Mouse (Mus musculus): Measurements from ENCODE around the gene Pard3b. TPM values are rescaled to one million over a fixed set of nuclear protein-coding genes. Genes with fewer than 3 reads are reported as not detected.

Gene Pard3b
- polyA plus RNA-seq (2015; fragmentation: Nextera tagmentation; extraction: Ambion mirVana): 20.6 and 21.4 TPM in 2 replicates

GRCm38 (mm10) chr1:61638347-61639111 lies at the start of gene Pard3b:
Pard3b (plus strand) TSS chr1:61638824.
- ATAC-seq (replicated peaks; ENCODE audit: low FRiP score, low read depth): peak; percentile 90
- Histone ChIP-seq H3K4me1 (replicated peaks; ENCODE audit: insufficient read depth, low read length) (peaks cover 7% of the 10 kb centered on the region; the same call in 1 of the 2 replicates), H3K4me2 (ENCODE audit: low read length) (peak within 1 kb of the TSS; percentile 94), H3K9me3 (replicated peaks; ENCODE audit: low read length) (no peaks in the 10 kb centered on the region), H3K36me3 (ENCODE audit: insufficient read depth, low read length) (no peaks in the 10 kb centered on the region), H3K4me3 (replicated peaks; ENCODE audit: low read depth, low read length) (peak within 1 kb of the TSS; percentile 95), H3K27me3 (ENCODE audit: insufficient read depth, low read length) (no peaks in the 10 kb centered on the region), H3K27ac (peak within 1 kb of the TSS; percentile 81), H3K9ac (ENCODE audit: low read depth, low read length) (peak within 1 kb of the TSS; percentile 93)
- no peak for TF ChIP-seq CTCF (IDR thresholded peaks at IDR 0.05; ENCODE audit: low read depth)
- peak; percentile 85 for DNase-seq (ENCODE audit: low spot score)
- under 1% methylated on average over 60 of the region's 60 CpGs for WGBS

GRCm38 (mm10) chr1:61616176-61616575 lies 22.4 kb upstream of the Pard3b start:
- Histone ChIP-seq H3K9ac (ENCODE audit: low read depth, low read length) (no peak overlapping the region), H3K4me1 (replicated peaks; ENCODE audit: insufficient read depth, low read length) (no peaks in the 10 kb centered on the region), H3K27ac (no peak overlapping the region), H3K4me3 (replicated peaks; ENCODE audit: low read depth, low read length) (no peak overlapping the region), H3K4me2 (ENCODE audit: low read length) (no peak overlapping the region), H3K36me3 (ENCODE audit: insufficient read depth, low read length) (no peaks in the 10 kb centered on the region), H3K9me3 (replicated peaks; ENCODE audit: low read length) (no peaks in the 10 kb centered on the region), H3K27me3 (ENCODE audit: insufficient read depth, low read length) (no peaks in the 10 kb centered on the region)
- TF ChIP-seq CTCF (IDR thresholded peaks at IDR 0.05; ENCODE audit: low read depth): no peak
- ATAC-seq (replicated peaks; ENCODE audit: low FRiP score, low read depth) (no peak), DNase-seq (ENCODE audit: low spot score) (no peak)

DNA sequence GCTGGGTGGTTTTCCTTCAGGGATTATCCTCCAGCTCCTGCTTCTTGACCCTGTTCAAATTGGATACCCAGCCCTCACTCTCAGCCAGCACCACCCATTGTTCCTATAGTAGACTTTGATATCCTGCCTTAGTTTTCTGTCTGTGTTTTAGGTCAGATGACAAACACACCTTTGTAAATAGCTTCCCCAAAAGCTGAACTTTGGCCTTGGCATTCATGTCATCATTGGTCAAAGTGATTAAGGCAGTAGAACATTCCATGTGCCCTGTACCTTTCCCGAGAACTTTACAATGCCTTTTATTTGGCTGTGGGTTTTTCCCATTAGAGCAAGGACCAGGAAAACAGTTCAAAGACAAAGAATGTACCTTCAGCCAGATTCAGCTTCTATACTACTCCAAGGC lies 18.0 kb upstream of the Pard3b start:
- Histone ChIP-seq H3K9ac (ENCODE audit: low read depth, low read length) (no peak overlapping the region), H3K4me1 (replicated peaks; ENCODE audit: insufficient read depth, low read length) (no peaks in the 10 kb centered on the region)
- no peak for ATAC-seq (replicated peaks; ENCODE audit: low FRiP score, low read depth)

GRCm38 (mm10) chr1:61629857-61630256 lies 8.8 kb upstream of the Pard3b start:
- ATAC-seq (replicated peaks; ENCODE audit: low FRiP score, low read depth): no peak
- DNase-seq (ENCODE audit: low spot score): no peak
- no peak overlapping the region for H3K4me2 ChIP-seq (ENCODE audit: low read length)

More for the DNA sequence above, 18.0 kb upstream of the Pard3b start:
- TF ChIP-seq CTCF (IDR thresholded peaks at IDR 0.05; ENCODE audit: low read depth): no peak
- DNase-seq (ENCODE audit: low spot score): no peak
- no peaks in the 10 kb centered on the region for H3K27me3 ChIP-seq (ENCODE audit: insufficient read depth, low read length)
- no peaks in the 10 kb centered on the region for H3K9me3 ChIP-seq (replicated peaks; ENCODE audit: low read length)
- H3K36me3 ChIP-seq (ENCODE audit: insufficient read depth, low read length): no peaks in the 10 kb centered on the region
- WGBS: 83% methylated on average over 1 of the region's 1 CpGs
- H3K4me2 ChIP-seq (ENCODE audit: low read length): no peak overlapping the region
- H3K4me3 ChIP-seq (replicated peaks; ENCODE audit: low read depth, low read length): no peak overlapping the region
- H3K27ac ChIP-seq: no peak overlapping the region

DNA sequence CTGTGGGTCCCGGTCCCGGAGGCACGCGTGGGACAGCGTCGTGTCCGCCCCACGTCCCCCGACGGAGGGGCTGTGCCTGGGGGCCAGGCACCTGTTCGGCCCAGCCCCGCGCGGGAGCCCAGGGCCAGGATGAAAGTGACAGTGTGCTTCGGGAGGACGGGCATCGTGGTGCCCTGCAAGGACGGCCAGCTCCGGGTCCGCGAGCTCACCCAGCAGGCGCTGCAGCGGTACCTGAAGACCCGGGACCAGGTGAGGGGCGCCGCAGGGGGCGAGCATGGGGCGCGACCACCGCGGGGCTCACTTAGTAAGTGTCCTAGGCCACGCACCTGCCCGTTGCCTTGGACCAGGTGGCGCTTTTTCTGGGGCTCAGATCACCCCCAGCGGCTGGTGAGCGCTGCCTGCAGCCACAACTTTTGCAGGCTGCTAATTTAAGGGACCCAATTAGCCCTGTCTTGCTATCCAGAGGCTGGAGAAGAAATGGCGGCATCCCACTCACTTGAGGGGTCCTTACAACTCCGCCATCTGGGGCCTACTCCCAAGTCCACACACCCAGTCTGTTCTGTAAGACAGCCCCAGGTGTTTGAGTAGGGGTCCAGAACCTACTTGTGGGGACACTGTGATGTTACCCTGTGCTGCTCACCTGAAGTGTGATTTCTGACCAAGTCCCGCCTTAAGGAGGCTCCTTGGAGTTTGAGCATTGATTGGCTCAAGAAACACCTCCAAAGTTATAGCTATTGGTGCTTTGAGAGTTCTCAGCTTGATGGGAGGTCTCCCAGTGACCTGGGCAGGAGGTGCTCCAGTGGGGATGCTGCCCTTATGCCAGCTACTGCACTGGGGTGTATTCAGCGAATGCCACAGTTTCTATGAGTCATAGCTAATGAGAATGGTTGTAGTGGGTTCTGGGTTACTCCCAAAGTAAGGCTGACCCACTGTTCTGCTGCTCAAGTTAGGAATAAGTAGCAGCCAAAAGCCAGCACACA lies 780 bp downstream of the Pard3b start:
- ATAC-seq (replicated peaks; ENCODE audit: low FRiP score, low read depth) (peak; percentile 74), DNase-seq (ENCODE audit: low spot score) (peak; percentile 37)
- H3K27ac ChIP-seq: peak overlapping the region; percentile 81
- H3K4me3 ChIP-seq (replicated peaks; ENCODE audit: low read depth, low read length): peak overlapping the region; percentile 95
- 3% methylated on average over 34 of the region's 40 CpGs for WGBS
- H3K4me2 ChIP-seq (ENCODE audit: low read length): peak overlapping the region; percentile 94
- H3K27me3 ChIP-seq (ENCODE audit: insufficient read depth, low read length): no peaks in the 10 kb centered on the region
- peak overlapping the region; percentile 93 for H3K9ac ChIP-seq (ENCODE audit: low read depth, low read length)
- no peaks in the 10 kb centered on the region for H3K9me3 ChIP-seq (replicated peaks; ENCODE audit: low read length)
- H3K4me1 ChIP-seq (replicated peaks; ENCODE audit: insufficient read depth, low read length): peaks cover 7% of the 10 kb centered on the region; the same call in 1 of the 2 replicates
- TF ChIP-seq CTCF (IDR thresholded peaks at IDR 0.05; ENCODE audit: low read depth): no peak
- H3K36me3 ChIP-seq (ENCODE audit: insufficient read depth, low read length): no peaks in the 10 kb centered on the region

More at GRCm38 (mm10) chr1:61629857-61630256, 8.8 kb upstream of the Pard3b start:
- Histone ChIP-seq H3K27ac (no peak overlapping the region), H3K36me3 (ENCODE audit: insufficient read depth, low read length) (no peaks in the 10 kb centered on the region), H3K9ac (ENCODE audit: low read depth, low read length) (no peak overlapping the region), H3K9me3 (replicated peaks; ENCODE audit: low read length) (no peaks in the 10 kb centered on the region), H3K4me3 (replicated peaks; ENCODE audit: low read depth, low read length) (no peak overlapping the region), H3K27me3 (ENCODE audit: insufficient read depth, low read length) (no peaks in the 10 kb centered on the region; the same call in 1 of the 2 replicates), H3K4me1 (replicated peaks; ENCODE audit: insufficient read depth, low read length) (no peaks in the 10 kb centered on the region)
- WGBS: 77% methylated on average over 2 of the region's 2 CpGs
- no peak for TF ChIP-seq CTCF (IDR thresholded peaks at IDR 0.05; ENCODE audit: low read depth)

DNA sequence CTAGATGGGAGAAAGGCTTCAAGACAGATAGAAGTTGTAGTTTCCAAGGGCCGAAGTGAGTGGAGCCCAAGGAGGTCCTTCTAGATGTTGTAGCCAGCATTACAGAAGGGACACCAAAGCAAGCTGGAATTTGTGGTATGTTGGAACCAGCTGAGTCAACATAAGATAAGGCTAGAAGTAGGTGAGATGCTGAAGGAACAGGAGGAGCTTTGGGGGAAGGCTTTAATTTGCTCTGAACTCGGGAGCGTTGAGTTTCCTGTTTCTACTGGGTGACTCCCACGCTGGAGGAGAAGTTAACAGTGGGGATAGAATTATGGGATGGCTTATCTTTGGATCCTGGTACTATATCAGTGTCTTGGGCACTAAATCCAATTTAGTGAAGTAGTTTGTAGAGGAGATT lies 3.3 kb downstream of the Pard3b start:
- Histone ChIP-seq H3K4me2 (ENCODE audit: low read length) (no peak overlapping the region), H3K9me3 (replicated peaks; ENCODE audit: low read length) (no peaks in the 10 kb centered on the region), H3K27ac (no peak overlapping the region), H3K27me3 (ENCODE audit: insufficient read depth, low read length) (no peaks in the 10 kb centered on the region), H3K4me3 (replicated peaks; ENCODE audit: low read depth, low read length) (no peak overlapping the region), H3K9ac (ENCODE audit: low read depth, low read length) (no peak overlapping the region), H3K36me3 (ENCODE audit: insufficient read depth, low read length) (no peaks in the 10 kb centered on the region), H3K4me1 (replicated peaks; ENCODE audit: insufficient read depth, low read length) (peaks cover 7% of the 10 kb centered on the region; the same call in 1 of the 2 replicates)
- ATAC-seq (replicated peaks; ENCODE audit: low FRiP score, low read depth): no peak
- WGBS: 29% methylated on average over 4 of the region's 4 CpGs
- peak; percentile 60 for DNase-seq (ENCODE audit: low spot score)
- TF ChIP-seq CTCF (IDR thresholded peaks at IDR 0.05; ENCODE audit: low read depth): no peak
